Mouse (Mus musculus): ENCODE measurements around the gene Impdh1. TPM values are rescaled to one million over a fixed set of nuclear protein-coding genes. Genes with fewer than 3 reads are reported as not detected.

The Impdh1 gene
- polyA plus RNA-seq, 1 experiment from 2014 or later, result 34.6 TPM

DNA sequence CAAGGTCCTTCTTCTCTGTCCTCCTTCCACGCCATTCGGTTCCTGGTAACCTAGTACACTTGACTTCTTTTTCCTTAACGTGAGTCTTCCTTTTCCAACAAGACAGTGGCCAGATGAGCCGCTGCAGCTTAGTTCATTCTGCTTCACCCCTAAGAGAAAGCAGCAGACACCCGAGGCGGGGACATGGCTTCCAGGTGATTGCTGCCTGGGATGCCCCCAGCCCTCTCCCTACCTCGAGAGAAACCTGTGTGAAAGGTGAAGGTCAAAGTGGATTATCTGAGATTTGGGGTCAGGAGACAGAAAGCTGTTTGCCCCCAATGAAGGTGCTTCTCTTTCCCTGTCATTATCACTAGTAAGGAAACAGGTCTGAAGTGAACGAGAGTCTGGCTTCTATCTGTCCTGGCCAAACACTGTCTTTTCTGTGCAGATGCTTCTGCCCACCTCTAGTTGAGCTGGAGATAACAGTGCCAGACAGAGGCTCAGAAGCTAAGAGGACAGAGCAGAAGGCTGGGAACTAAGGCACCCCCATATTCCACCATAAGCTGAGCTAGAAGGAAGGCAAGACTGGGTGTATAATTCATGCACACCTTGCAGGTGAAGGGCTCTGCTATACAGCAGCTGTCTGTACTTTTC is 16.8 kb downstream of the Impdh1 start:
- no peak overlapping the region for H3K9ac ChIP-seq
- ATAC-seq (ENCODE audit: insufficient number of reproducible peaks, insufficient read depth, low FRiP score, low TSS enrichment), result no peak

GRCm38 (mm10) chr6:29198309-29199222 is 17.6 kb downstream of the Impdh1 start:
- Histone ChIP-seq H3K4me2 (replicated peaks) (peak overlapping the region; percentile 50), H3K36me3 (peaks cover 23% of the 10 kb centered on the region), H3K4me1 (peaks cover 5% of the 10 kb centered on the region), H3K9me3 (no peaks in the 10 kb centered on the region), H3K27ac (no peak overlapping the region), H3K27me3 (no peaks in the 10 kb centered on the region), H3K4me3 (peak overlapping the region; percentile 27), H3K9ac (0 out of 2 replicates have a peak overlapping the region, but pooled peaks have one; percentile 46)
- peak; percentile 64 for ATAC-seq (ENCODE audit: insufficient number of reproducible peaks, insufficient read depth, low FRiP score, low TSS enrichment)
- 15% methylated on average over 25 of the region's 25 CpGs for WGBS

More for the DNA sequence above, 16.8 kb downstream of the Impdh1 start:
- H3K27ac ChIP-seq, result no peak overlapping the region
- peak overlapping the region; percentile 50 for H3K4me2 ChIP-seq (replicated peaks)
- no peak overlapping the region; the same call in 1 of the 2 replicates for H3K4me3 ChIP-seq
- 43% methylated on average over 8 of the region's 8 CpGs for WGBS
- peaks cover 31% of the 10 kb centered on the region for H3K36me3 ChIP-seq
- H3K9me3 ChIP-seq, result no peaks in the 10 kb centered on the region
- no peaks in the 10 kb centered on the region for H3K27me3 ChIP-seq
- H3K4me1 ChIP-seq, result peaks cover 5% of the 10 kb centered on the region

GRCm38 (mm10) chr6:29195846-29196698 is 20.1 kb downstream of the Impdh1 start:
- 0 out of 2 replicates have a peak, but pooled peaks cover 7% of the 10 kb centered on the region for H3K36me3 ChIP-seq
- H3K4me3 ChIP-seq, result no peak overlapping the region
- ATAC-seq (ENCODE audit: insufficient number of reproducible peaks, insufficient read depth, low FRiP score, low TSS enrichment), result no peak; the same call in 1 of the 2 replicates
- H3K9ac ChIP-seq, result no peak overlapping the region
- no peaks in the 10 kb centered on the region for H3K9me3 ChIP-seq
- no peak overlapping the region for H3K27ac ChIP-seq
- no peak overlapping the region for H3K4me2 ChIP-seq (replicated peaks)
- H3K27me3 ChIP-seq, result no peaks in the 10 kb centered on the region
- H3K4me1 ChIP-seq, result peaks cover 5% of the 10 kb centered on the region
- 76% methylated on average over 5 of the region's 5 CpGs for WGBS

GRCm38 (mm10) chr6:29195146-29195545 is 21.0 kb downstream of the Impdh1 start:
- Histone ChIP-seq H3K27ac (no peak overlapping the region), H3K9ac (no peak overlapping the region), H3K36me3 (no peaks in the 10 kb centered on the region), H3K4me1 (peaks cover 5% of the 10 kb centered on the region), H3K27me3 (no peaks in the 10 kb centered on the region), H3K4me3 (no peak overlapping the region), H3K9me3 (no peaks in the 10 kb centered on the region), H3K4me2 (replicated peaks) (no peak overlapping the region)
- ATAC-seq (ENCODE audit: insufficient number of reproducible peaks, insufficient read depth, low FRiP score, low TSS enrichment), result no peak
- 39% methylated on average over 5 of the region's 5 CpGs for WGBS

- no peak overlapping the region for H3K27ac ChIP-seq
- H3K36me3 ChIP-seq, result no peaks in the 10 kb centered on the region
- no peak for ATAC-seq (ENCODE audit: insufficient number of reproducible peaks, insufficient read depth, low FRiP score, low TSS enrichment)
- no peaks in the 10 kb centered on the region for H3K9me3 ChIP-seq
- no peak overlapping the region for H3K9ac ChIP-seq
- 58% methylated on average over 15 of the region's 15 CpGs for WGBS
- H3K27me3 ChIP-seq, result no peaks in the 10 kb centered on the region
- no peak overlapping the region for H3K4me2 ChIP-seq (replicated peaks)
- peaks cover 5% of the 10 kb centered on the region for H3K4me1 ChIP-seq
- no peak overlapping the region for H3K4me3 ChIP-seq
Observed at GRCm38 (mm10) chr6:29193961-29194750, 22.0 kb downstream of the Impdh1 start.

DNA sequence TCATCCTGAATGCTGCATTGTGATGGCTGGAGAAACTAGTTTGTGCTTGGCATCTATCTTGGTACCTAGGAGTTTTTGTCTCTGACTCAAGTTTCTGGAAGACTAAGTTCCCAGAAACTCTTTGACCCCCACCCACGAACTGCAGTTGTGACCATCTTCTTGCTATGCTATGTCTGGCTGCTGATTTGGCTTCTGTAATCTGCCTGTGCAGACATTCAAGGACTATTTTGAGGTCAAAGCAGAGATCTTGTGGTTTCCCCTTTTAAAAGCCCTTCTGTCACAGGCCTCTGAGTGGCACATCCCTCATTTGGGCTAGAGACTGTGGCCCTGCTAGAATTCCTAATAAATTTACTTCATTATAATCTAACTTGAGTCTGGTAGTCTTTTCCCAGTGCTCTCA is 28.2 kb downstream of the Impdh1 start:
- no peaks in the 10 kb centered on the region for H3K36me3 ChIP-seq
- no peak for ATAC-seq (ENCODE audit: insufficient number of reproducible peaks, insufficient read depth, low FRiP score, low TSS enrichment)

DNA sequence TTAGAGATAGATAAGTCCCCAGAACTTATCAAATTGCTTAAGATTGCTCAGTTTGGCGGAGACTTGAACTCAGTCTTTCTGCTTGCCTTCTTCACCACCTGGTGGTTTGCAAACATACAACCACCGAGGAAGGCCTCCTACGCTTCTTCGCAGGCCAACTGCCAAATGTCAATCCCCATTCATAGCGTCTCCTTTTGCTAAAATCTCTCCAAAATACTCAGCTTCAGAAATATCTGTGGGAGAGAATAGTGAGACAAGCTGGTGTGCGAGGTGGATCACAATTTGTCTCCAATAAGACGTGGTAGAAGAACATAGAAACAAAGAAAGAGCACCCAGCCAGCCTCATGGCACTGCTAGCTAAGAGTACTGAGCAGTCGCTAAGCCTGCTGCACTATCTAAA is 36.3 kb downstream of the Impdh1 start:
- H3K4me3 ChIP-seq, result peak overlapping the region; percentile 60
- H3K9ac ChIP-seq, result no peak overlapping the region
- no peak for ATAC-seq (ENCODE audit: insufficient number of reproducible peaks, insufficient read depth, low FRiP score, low TSS enrichment)
- WGBS, result 52% methylated on average over 8 of the region's 8 CpGs
- H3K36me3 ChIP-seq, result no peaks in the 10 kb centered on the region
- peaks cover 36% of the 10 kb centered on the region for H3K27me3 ChIP-seq
- H3K4me2 ChIP-seq (replicated peaks), result peak overlapping the region; percentile 94
- H3K27ac ChIP-seq, result no peak overlapping the region
- H3K9me3 ChIP-seq, result no peaks in the 10 kb centered on the region
- peaks cover 10% of the 10 kb centered on the region; the same call in 1 of the 2 replicates for H3K4me1 ChIP-seq

More for the DNA sequence above, 28.2 kb downstream of the Impdh1 start:
- Histone ChIP-seq H3K4me3 (no peak overlapping the region), H3K27me3 (no peaks in the 10 kb centered on the region), H3K9ac (no peak overlapping the region), H3K4me1 (no peaks in the 10 kb centered on the region), H3K9me3 (no peaks in the 10 kb centered on the region), H3K4me2 (replicated peaks) (no peak overlapping the region), H3K27ac (no peak overlapping the region)
- 80% methylated on average over 1 of the region's 1 CpGs for WGBS

GRCm38 (mm10) chr6:29178888-29179658 is 37.1 kb downstream of the Impdh1 start, which contains the start of gene Prrt4:
Prrt4 (minus strand) TSS chr6:29179584.
- WGBS, result under 1% methylated on average over 74 of the region's 79 CpGs
- Histone ChIP-seq H3K9ac (peak within 1 kb of the TSS; percentile 69), H3K4me3 (peak within 1 kb of the TSS; percentile 60), H3K4me1 (peaks cover 10% of the 10 kb centered on the region; the same call in 1 of the 2 replicates), H3K27ac (peak within 1 kb of the TSS; percentile 65), H3K36me3 (no peaks in the 10 kb centered on the region), H3K9me3 (no peaks in the 10 kb centered on the region), H3K27me3 (peaks cover 43% of the 10 kb centered on the region), H3K4me2 (replicated peaks) (peak within 1 kb of the TSS; percentile 94)
- ATAC-seq (ENCODE audit: insufficient number of reproducible peaks, insufficient read depth, low FRiP score, low TSS enrichment), result peak; percentile 80

- peak; percentile 8; the same call in 1 of the 2 replicates for ATAC-seq (ENCODE audit: insufficient number of reproducible peaks, insufficient read depth, low FRiP score, low TSS enrichment)
- Histone ChIP-seq H3K4me2 (replicated peaks) (peak overlapping the region; percentile 94), H3K27me3 (peaks cover 51% of the 10 kb centered on the region), H3K4me3 (peak overlapping the region; percentile 60), H3K9me3 (no peaks in the 10 kb centered on the region), H3K27ac (no peak overlapping the region), H3K36me3 (no peaks in the 10 kb centered on the region), H3K4me1 (peaks cover 10% of the 10 kb centered on the region; the same call in 1 of the 2 replicates), H3K9ac (peak overlapping the region; percentile 69; the same call in 1 of the 2 replicates)
- WGBS, result 10% methylated on average over 17 of the region's 17 CpGs
Observed at GRCm38 (mm10) chr6:29177901-29178879, 38.0 kb downstream of the Impdh1 start.
